Mouse (Mus musculus): Measurements from ENCODE around the gene Kri1. TPM values are rescaled to one million over a fixed set of nuclear protein-coding genes. Genes with fewer than 3 reads are reported as not detected.
A peak's percentile ranks its signal among the peaks of the same experiment; 100 is the strongest.
"Not testable (repeated sequence)": the region's sequence is repeated elsewhere in the genome, so short reads cannot be mapped to it uniquely, and the experiment has no call there.

Gene Kri1
- total RNA-seq, 2 experiments from 2014 or later = 10.6 to 17.2 TPM

- no peak for DNase-seq
These were observed 43.8 kb downstream of the Kri1 start for GRCm38 (mm10) chr9:21243826-21244427.

GRCm38 (mm10) chr9:21241343-21241742 is 46.4 kb downstream of the Kri1 start:
- DNase-seq = peak; percentile 83 to 89

- no peak for DNase-seq
These were observed 48.3 kb downstream of the Kri1 start for GRCm38 (mm10) chr9:21239465-21239848.

GRCm38 (mm10) chr9:21238733-21239464 is 48.9 kb downstream of the Kri1 start, which contains the start of gene Keap1:
Gene Keap1 (minus strand): TSS chr9:21239361.
- DNase-seq = peak; percentile 88

- peak; percentile 69 to 77 for DNase-seq
These were observed 49.6 kb downstream of the Kri1 start for GRCm38 (mm10) chr9:21238004-21238732.

GRCm38 (mm10) chr9:21237368-21238003 is 50.3 kb downstream of the Kri1 start:
- DNase-seq = peak in 1 of 2 experiments; percentile 50

GRCm38 (mm10) chr9:21236991-21237367 is 50.8 kb downstream of the Kri1 start:
- DNase-seq = no peak

- DNase-seq = peak in 1 of 2 experiments; percentile 42
These were observed 52.4 kb downstream of the Kri1 start for GRCm38 (mm10) chr9:21235341-21235740.

GRCm38 (mm10) chr9:21233805-21234204 is 54.0 kb downstream of the Kri1 start:
- no peak for DNase-seq

GRCm38 (mm10) chr9:21233366-21233765 is 54.4 kb downstream of the Kri1 start:
- no peak for DNase-seq

GRCm38 (mm10) chr9:21232867-21233266 is 54.9 kb downstream of the Kri1 start:
- no peak for DNase-seq

GRCm38 (mm10) chr9:21231551-21231950 is 56.2 kb downstream of the Kri1 start:
- DNase-seq = no peak

GRCm38 (mm10) chr9:21227342-21227741 is 60.4 kb downstream of the Kri1 start:
- DNase-seq = no peak

- DNase-seq = no peak
These were observed 62.4 kb downstream of the Kri1 start for GRCm38 (mm10) chr9:21225415-21225758.

- DNase-seq = peak; percentile 58 to 61
These were observed 63.0 kb downstream of the Kri1 start for GRCm38 (mm10) chr9:21224576-21225414.

GRCm38 (mm10) chr9:21223906-21224305 is 63.9 kb downstream of the Kri1 start:
- no peak for DNase-seq

- DNase-seq = not testable (repeated sequence)
These were observed 64.3 kb downstream of the Kri1 start for GRCm38 (mm10) chr9:21223490-21223889.
